Mouse (Mus musculus): ENCODE measurements around the gene Snph.
"Not testable (repeated sequence)": the region's sequence is repeated elsewhere in the genome, so short reads cannot be mapped to it uniquely, and the experiment has no call there.

GRCm38 (mm10) chr2:151615779-151616178 is 16.6 kb downstream of the Snph start:
- TF ChIP-seq TBP (conservative IDR thresholded peaks at IDR 0.05; ENCODE audit: low read depth, low read length); POLR2A (IDR thresholded peaks at IDR 0.05; ENCODE audit: low read depth, low read length); CTCF (conservative IDR thresholded peaks at IDR 0.05 in 1 of 2, IDR thresholded peaks at IDR 0.05 in 1 of 2; ENCODE audit: low read depth in 2 of 2, low read length in 2 of 2); E2F4 (IDR thresholded peaks at IDR 0.05; ENCODE audit: insufficient replicate concordance, low read depth, low read length); HCFC1 (IDR thresholded peaks at IDR 0.05; ENCODE audit: low read depth, low read length); JUN (IDR thresholded peaks at IDR 0.05; ENCODE audit: insufficient read depth, low read depth, low read length): not testable (repeated sequence)

Measured in CH12.LX (cell line).